Mouse (Mus musculus): ENCODE data around the gene Pld6. TPM values are rescaled to one million over a fixed set of nuclear protein-coding genes. Genes with fewer than 3 reads are reported as not detected.

Gene Pld6
- under 1 TPM; 0.46 to 0.50 TPM for total RNA-seq (2021)
- long read RNA-seq, experiment 1, result 0 reads
- long read RNA-seq, experiment 2, partial matches to known transcripts, result 0 of 1 reads
- long read RNA-seq, experiment 2, other reads (novel, unspliced or antisense), result 1 of 1 reads

DNA sequence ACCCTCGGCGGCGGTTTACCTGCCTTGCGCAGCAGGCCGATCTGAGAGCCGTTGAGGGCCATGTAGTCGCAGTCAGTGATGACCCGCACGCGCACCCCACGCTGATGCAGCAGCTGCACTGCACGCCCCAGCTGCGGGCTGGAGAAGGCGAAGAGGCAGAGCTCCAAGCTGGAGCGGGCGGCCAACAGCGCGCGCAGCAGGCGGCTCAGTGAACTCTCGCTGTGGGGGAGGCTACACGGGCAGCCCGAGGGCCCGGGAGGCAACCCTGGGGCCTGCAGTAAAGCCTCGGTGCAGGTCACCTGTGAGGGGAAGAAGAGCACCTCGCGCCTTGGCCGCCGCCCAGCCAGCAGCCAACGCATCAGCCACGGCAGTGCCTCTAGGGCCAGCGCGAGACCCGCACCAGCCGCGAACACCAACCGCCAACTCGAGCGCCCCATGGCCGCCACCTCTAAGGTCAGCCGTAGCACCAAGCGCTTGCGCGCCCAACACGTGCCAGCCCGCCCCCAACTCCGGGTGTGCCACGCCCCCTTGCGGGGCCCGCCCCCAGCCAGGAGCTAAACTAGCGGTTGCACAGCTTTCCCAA is at the start of gene Pld6:
Gene Pld6, minus strand, starts transcription at position 447 of the 583 bp plus-strand sequence.
- DNase-seq, result peak; percentile 58 to 62

DNA sequence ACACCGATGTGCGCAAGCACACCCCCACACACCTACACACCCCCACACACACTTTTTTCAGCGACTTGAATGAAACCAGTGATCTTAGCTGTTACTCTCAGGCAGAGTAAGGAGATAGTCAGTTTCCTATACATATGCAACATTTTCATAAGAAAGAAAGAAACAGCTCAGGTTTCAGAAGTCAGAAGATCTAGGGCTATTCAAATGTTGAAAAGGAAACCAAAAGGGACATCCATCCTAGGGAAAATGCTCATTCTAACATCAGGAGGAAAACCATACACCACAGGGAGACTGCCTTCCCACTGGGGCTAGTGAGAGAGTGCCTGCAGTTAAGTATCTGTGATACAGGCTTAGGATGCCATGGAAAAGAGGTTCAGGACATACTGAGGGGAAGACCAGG is 34.2 kb upstream of the Pld6 start:
- DNase-seq, result no peak

DNA sequence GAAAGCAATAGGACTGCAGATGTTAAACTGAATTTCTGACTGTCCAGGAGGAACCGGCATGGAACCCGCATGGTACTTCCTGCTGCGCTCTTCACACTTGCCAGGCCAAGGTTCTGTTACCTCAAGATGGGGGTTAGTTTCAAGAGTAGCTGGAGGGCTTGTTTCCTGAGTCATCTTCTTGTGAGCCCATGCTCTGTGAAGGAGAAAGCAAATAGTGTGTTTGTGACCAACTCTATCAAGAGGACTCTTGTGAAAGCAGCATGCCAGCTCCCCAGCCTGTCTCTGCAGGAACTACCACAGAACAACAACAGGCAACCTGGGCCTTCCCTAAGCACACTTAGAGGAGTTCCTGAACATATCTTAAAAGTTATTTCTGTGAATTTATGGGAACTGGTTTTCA is 30.5 kb upstream of the Pld6 start:
- no peak for DNase-seq

DNA sequence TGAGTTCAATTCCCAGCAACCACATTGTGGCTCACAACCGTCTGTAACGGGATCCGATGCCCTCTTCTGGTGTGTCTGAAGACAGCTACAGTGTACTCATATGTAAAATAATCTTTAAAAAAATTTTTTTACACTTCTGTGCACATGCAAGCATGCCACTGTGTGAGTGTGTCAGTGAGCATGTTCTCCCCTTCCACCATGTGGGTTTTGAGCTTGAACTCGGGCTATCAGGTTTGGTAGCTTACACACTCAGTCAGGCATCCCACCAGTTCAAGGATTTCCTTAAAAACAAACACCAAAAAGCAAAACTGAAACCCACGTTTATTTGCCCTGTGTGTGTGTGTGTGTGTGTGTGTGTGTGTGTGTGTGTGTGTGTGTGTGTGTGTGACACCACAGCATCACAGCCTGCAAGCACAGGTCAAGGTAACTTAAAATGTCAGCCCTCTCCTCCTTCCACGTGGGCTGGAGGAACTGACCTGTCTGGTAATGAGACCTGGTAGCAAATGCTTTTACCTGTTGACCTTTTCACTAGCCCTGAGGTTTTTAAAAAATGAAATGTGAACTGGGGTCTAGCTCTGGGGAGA is 28.1 kb upstream of the Pld6 start:
- no peak for DNase-seq

DNA sequence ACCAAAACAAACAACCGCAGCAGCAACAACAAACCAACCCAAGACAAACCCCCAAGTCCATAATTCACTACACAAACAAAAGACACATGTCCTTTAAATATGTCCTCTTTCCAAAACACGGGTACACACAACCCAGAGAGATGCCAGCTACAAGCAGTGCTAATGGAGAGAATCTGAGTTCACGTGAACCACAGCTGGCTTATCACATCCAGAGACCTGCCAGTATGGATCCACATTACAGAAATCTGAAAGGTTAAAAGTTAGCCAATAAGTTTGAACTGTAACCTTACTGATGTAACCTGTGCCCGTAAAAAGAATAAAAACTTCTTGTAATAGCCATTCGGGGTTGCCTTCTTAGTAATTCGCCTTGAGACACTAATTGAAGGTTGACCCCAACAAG is 27.5 kb upstream of the Pld6 start:
- no peak for DNase-seq

DNA sequence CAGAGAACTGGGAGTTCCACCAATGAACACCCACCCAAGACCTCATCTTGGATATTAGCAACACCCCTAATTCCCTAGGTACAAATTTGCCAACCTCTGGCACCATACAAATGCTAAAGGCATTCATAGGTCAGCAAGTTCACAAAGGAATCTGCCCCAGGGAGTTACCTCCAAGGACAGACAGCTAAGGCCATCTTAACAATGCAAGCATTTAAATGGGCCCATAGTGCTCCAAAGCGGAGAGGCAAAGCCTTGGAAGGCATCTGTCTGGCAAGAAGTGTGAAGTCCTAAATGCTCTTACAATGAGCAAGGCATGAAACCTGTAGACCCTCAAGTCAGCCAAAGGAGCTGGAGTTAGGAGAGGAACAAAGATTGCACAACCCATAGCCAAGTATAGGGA is 26.9 kb upstream of the Pld6 start:
- DNase-seq, result no peak

DNA sequence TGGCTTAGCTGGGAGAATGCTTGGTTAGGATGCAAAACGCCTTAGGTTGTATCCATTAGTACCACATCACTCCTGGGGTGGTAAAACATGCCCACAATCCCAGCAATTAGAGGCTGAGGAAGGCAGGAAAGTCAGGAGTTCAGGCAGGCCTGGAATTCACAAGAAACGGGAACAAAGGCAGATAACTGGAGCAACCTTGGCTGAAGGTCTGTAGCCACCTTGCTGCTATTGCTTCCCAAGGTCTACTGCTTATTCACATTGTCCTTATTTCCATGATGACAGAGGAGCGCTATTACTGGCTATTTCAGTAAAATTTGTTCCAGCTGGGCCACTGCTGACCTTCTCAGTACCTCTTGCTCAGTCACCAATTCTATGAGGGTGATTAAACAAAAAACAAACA is 25.8 kb upstream of the Pld6 start:
- no peak for DNase-seq

DNA sequence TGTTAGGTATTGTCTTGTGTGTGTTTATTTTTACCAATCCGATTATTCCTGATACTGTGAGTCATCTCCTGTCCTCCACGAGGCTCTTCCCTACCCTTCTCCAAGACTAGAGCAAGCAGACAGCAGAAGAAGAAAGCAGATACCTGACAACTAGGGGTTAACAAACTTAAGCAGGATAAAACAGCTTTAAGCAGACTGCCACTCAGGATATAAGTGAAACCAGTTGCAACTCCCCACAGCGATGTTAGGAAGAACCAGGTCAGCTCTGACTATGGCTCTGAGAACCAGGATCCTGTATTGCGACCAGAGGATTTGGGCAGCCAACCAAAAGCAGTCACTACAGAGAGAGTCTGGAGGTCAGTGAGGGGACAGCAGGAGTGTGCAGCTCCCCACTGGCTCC is 23.8 kb upstream of the Pld6 start:
- no peak for DNase-seq

DNA sequence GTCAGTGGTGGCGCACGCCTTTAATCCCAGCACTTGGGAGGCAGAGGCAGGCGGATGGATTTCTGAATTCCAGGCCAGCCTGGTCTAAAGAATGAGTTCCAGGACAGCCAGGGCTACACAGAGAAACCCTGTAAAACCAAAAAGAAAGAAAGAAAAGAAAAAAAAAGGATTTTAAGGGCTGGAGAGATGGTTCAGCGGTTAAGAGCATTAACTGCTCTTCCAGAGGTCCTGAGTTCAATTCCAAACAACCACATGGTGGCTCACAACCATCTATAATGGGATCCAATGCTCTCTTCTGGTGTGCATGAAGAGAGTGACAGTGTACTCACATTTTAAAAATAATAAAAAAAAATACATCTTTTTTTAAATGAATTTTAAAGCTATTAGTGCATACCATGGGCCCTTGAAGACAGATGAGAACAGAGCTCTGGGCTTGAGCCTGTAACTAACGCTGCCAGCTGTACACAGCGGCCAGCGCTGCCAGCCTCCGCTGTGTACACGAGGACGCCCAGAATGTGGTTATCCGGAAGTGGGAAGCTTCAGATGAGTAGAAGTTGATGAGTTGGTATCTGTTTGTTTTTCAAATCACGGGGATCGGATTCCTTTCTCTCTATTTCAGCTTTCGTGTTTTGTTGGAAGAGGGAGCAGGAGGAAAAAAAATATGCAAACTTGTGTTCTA is 23.2 kb upstream of the Pld6 start:
- DNase-seq, result no peak

DNA sequence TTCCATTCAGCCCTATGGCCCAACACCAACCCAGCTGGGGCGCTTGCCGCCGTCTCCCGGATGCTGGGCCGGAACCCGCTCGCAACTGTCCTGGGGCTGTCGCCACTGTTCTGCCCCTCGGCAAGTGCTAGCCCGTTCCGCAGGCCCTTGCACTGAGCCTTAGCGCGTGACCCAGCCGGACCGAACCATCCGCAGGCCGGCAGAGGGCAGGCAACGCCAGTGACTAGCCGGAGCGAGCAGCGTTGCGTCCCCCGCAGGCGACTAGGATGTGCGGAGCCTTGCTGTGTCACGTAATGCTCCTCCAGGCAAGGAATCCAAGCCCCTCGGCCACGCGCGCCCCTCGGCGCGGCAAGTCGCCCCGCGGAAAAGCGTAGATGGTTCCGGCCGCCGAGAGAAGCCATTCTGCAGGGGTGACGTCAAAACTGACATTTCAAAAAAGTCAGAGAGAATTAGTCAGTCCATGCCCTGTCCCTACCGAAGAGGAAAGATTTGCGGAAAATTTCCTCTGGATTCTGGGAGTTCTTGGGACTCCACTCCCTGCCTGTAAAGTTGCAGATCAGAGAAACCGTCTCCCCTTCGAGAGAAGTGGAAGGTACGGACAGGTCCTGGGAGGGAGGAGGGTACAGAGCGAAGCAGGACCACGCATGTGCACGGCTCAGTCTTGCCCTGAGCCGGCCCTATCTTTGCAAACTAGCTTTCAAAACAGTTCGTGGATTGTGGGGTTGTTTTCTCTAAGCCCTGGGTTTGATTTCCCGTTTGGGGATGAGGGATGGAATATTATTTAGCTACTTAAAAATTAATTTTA is 22.4 kb upstream of the Pld6 start, which contains the start of gene Flcn:
Gene Flcn, minus strand, starts transcription at position 347 of the 805 bp plus-strand sequence.
- peak; percentile 90 to 91 for DNase-seq

DNA sequence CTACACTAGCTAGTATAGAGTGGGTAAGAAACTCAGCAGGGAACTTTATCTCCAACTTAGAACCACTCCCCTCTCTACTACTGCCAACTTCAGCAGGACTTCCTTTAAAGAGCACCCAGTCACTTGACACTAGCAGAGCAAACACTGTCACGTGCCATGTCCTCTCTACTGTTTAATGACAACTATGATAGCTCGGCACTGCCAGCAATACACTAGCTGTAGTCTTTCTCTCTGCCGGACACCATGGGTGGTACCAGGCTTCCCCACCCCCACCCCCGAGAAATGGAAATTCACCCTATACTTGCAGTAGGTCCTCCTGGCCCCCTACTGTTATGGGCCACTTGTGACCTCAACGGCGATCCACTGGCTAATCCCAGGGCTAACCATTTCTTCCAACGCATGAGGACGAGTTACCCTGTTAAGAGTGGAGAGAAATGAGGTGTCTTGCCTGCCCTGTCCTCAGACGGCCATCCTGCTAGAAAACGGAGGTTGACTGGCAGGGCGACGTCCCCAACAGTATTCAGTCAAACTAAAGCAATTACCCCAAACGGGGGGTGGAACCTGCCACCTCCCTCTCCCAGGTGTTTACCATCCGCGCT is 21.7 kb upstream of the Pld6 start:
- peak; percentile 76 to 84 for DNase-seq

DNA sequence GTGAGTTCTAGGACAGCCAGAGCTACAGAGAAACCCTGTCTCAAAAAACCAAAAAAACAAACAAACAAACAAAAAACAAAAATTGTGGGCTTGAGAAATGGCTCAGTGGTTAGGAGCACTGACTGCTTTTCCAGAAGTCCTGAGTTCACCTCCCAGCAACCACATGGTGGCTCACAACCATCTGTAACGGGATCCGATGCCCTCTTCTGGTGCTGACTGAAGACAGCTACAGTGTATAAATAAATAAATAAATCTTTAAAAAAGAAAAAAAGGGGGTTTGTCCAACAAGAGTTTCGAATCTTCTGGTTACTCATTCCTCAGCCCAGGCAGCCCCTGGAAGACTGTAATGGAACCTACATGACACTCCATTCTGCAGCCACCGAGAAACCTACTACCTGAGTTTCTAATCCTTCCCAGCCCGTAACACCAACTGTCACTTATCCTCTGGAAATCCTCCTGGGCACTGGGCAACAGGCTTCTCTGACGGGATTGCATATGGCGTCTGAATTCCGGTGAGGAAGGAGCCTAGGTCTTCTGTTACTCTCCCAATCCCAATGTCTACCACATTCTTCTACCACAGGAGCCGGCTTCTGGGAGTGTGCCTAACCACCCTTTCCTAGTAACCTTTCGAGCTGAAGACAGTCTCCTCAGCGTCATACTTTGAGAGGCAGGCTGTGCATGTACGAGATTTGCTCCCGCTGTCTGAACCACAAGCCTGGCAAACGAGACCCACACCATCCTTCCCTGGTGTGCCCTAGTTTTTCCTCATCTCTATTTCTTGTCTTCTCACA is 20.9 kb upstream of the Pld6 start:
- DNase-seq, result no peak

DNA sequence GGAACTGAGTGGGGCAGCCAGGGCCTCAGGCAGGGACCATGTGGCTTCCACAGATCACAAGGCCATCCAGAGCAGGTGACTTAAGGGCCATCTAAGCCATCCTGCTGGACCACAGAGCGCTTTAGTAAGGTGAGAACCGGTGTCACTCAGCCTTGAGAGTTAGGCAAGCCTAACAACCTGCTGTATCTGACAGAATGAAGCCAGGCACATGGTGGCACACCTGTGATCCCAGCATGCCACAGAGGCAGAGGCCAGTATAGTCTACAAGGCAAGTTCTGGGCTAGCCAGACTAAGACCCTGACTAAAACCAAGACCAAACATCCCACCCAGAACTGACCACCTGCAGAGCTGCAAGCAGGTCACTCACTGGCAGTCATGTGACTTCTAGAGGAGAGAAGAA is 18.2 kb upstream of the Pld6 start:
- no peak for DNase-seq

DNA sequence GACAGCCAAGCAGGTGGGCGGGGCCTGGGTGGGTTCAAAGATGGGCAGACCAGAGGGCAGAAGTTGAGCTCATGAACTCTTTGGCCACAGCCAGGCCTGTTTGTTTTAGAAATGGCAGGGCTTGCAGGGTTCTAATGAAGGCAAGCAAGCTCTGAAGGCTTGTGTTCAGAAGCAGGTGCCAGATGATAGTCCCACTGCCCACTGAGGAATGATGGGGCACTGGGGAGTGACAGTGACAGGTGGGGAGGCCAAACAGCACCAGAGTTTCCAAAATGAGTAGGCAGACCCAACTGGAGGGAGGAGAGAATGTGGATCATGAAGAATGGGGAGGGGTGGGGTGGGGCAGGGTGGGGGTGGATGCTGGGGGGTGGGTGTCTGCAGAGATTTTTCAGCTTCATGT is 17.8 kb upstream of the Pld6 start:
- no peak for DNase-seq

DNA sequence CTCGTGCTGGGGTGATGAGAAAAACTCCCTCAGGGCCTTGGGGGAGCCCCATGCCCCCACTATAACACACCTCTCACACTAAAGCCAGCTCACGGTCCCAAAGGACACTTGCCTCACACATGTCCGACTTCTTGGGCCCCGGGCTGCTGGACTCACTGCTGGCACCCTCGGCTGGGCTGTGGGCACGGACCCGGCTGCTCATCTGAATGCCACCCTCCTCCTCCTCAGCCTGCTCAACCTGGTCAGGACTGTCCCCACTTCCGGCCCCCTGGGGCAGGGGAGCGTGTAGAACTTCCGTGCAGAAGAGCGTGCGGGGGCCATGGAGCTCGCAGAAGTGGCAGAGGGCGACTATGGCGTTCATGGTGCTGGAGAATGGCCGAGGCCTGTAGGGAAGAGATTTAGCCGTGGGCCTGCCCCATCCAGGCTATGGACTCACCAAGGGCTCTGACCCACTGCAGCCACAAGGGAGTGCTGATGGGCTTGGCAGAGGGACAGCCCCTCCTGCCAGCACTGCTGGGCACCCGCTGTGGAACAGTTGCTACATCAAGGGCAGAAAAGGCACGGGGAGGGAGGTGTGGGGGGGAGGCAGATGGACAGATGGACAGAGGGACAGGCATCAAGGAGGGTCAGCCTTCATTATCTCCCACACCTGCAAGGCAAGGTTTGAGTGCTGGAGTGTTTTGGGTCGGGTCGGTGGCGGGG is 17.1 kb upstream of the Pld6 start:
- peak; percentile 34 to 51 for DNase-seq

DNA sequence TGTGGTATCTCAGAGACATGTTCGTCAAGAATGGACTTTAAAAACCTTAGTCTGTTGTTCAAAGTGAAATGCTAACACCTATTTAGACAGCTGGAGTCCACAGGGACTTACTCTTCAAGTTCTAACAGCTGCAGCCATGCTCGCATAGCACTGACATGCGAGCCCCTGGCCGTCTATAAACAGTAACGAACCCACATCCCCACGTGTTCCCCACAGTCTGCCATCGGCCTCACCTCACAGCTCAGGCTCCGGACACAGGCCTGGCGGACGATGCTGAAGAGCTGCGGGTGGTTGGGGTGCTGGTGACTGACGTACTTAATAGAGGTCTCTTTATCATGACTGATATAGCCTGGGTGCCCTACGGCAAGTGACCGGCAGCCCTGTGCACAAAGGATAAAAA is 16.1 kb upstream of the Pld6 start:
- no peak for DNase-seq

DNA sequence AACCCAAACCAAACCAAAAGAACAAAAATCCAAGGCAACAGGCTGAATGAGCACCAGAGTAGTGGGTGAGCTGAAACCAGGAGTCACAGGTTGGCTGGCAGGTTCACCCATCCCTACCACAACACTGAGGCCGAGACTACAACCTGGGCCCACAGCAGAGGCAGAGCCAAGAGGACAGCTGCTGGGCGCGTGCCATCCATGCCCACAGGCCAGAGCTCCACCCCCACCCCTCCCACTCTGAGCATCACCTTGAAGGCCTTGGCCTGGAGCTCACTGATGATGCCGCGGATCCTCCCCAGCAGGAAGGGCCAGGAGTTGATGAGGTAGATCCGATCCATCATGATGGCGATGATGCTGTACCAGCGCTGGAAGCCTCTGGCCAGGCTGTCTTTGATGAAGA is 14.4 kb upstream of the Pld6 start:
- DNase-seq, result no peak

DNA sequence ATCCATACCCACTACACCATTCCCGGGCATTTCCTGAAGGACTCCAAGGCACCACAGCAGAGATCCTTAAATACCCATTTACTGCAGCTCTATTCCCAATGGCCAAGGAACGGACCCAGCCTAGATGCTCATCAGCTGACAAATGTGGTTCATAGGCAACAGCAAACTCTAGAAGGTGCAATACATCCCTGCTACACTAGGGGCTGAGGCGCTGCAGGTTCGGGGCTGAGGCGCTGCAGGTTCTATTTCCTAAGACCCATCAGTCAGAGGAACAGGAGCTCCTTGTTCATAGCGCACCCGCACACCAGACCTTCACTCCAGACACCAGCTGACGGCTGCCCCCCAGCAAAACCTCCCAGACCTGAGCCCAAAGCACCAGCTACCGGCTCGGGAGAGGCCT is 13.0 kb upstream of the Pld6 start:
- DNase-seq, result no peak

DNA sequence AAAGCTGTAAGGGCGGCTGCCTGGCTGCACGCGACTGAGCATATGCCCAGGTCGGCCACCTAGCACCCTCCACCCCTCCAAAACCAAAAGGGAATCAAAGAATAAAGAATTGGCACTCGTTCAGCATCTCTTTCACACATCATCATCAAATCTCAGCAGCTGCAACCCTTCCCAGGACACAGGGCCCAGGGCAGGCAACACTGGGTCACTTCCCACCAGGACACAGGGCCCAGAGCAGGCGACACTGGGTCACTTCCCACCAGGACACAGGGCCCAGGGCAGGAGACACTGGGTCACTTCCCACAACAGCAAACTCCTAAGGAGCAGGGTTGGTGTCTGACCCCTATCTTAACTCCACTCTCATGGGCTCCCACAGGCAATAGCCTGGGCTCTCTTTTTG is 5.9 kb upstream of the Pld6 start:
- no peak for DNase-seq

DNA sequence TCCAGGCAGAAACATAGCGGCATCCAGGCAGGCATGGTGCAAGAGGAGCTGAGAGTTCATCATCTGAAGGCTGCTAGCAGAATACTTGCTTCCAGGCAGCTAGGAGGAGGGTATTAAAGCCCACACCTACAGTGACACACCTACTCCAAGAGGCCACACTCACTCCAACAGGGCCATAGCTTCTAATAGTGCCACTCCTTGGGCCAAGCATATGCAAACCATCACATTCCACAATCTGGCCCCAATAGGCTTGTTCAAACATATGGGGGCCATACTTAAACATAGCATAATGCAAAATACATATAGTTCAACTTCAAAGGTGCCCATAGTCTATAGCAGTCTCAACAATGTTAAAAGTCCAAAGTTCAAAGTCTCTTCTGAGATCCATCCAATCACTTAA is 1.9 kb upstream of the Pld6 start:
- no peak for DNase-seq
